Mouse (Mus musculus) adrenal gland, adult 2 months (tissue): ENCODE data around the gene Ticam1. TPM values are rescaled to one million over a fixed set of nuclear protein-coding genes. Genes with fewer than 3 reads are reported as not detected.

Source experiments
- microRNA-seq, 2 experiments: library from miRNA; unstranded; fragments of <30 nt; microRNA quantifications; one replicate each; pipeline ENCODE4 v1.2.0; 2021
- polyA plus RNA-seq: library from polyadenylated mRNA; depleted of rRNA; stranded (reverse); fragments of >200 nt; gene quantifications from 2 replicates; pipeline ENCODE4 v1.2.3, GENCODE M21; 2012; rRNA removed
- total RNA-seq, 2 experiments: library from RNA; stranded (reverse); gene quantifications; 2 replicates each; pipeline ENCODE4 v1.2.3; 2021

Ticam1 gene
- total and polyA plus RNA-seq, 3 experiments = 22.7 to 50.2 (median 29.4) TPM

Small RNA genes lying within 50 kb of the gene (microRNA-seq; reads per million reads assigned to microRNA genes)
- gene Mir7b = 3,641 to 4,631 reads per million in 2 experiments

Other genes starting within 250 kb of the Ticam1 start
- gene Sh3gl1, start 240.2 kb downstream of the Ticam1 start, total RNA-seq = 10 to 100 TPM; 41.3 to 44.0 TPM
- 66.4 and 70.6 TPM in 2 replicates for gene Sh3gl1, start 240.2 kb downstream of the Ticam1 start, polyA plus RNA-seq
- gene Chaf1a, start 236.3 kb downstream of the Ticam1 start, total RNA-seq = 1 to 10 TPM; 1.6 to 2.5 TPM
- 1.5 and 2.0 TPM in 2 replicates for gene Chaf1a, start 236.3 kb downstream of the Ticam1 start, polyA plus RNA-seq
- 10 to 100 TPM; 83.2 to 83.8 TPM for gene Ubxn6, start 201.8 kb downstream of the Ticam1 start, total RNA-seq
- 67.8 and 91.2 TPM in 2 replicates for gene Ubxn6, start 201.8 kb downstream of the Ticam1 start, polyA plus RNA-seq
- 10 to 100 TPM; 52.7 to 63.7 TPM for gene Hdgfl2, start 197.2 kb downstream of the Ticam1 start, total RNA-seq
- gene Hdgfl2, start 197.2 kb downstream of the Ticam1 start, polyA plus RNA-seq = 93.5 and 97.9 TPM in 2 replicates
- gene Plin4, start 167.0 kb downstream of the Ticam1 start, total RNA-seq = 100 to 1,000 TPM in 1 of 2 experiments, 10 to 100 TPM in 1; 92.6 to 121 TPM
- gene Plin4, start 167.0 kb downstream of the Ticam1 start, polyA plus RNA-seq = 100 and 184 TPM in 2 replicates
- 10 to 100 TPM; 59.5 to 71.9 TPM for gene Plin5, start 159.2 kb downstream of the Ticam1 start, total RNA-seq
- 42.9 and 91.7 TPM in 2 replicates for gene Plin5, start 159.2 kb downstream of the Ticam1 start, polyA plus RNA-seq
- gene Lrg1, start 154.8 kb downstream of the Ticam1 start, total RNA-seq = 10 to 100 TPM; 23.9 to 45.5 TPM
- gene Lrg1, start 154.8 kb downstream of the Ticam1 start, polyA plus RNA-seq = 134 and 212 TPM in 2 replicates
- gene Sema6b, start 136.4 kb downstream of the Ticam1 start, total RNA-seq = 10 to 100 TPM in 1 of 2 experiments, 1 to 10 TPM in 1; 6.3 to 10.2 TPM
- gene Sema6b, start 136.4 kb downstream of the Ticam1 start, polyA plus RNA-seq = 32.9 and 36.5 TPM in 2 replicates
- gene Tnfaip8l1, start 114.3 kb downstream of the Ticam1 start, total RNA-seq = 1 to 10 TPM; 2.0 to 2.4 TPM
- gene Tnfaip8l1, start 114.3 kb downstream of the Ticam1 start, polyA plus RNA-seq = 4.2 and 6.7 TPM in 2 replicates
- 10 to 100 TPM; 51.8 to 55.3 TPM for gene Mydgf, start 92.9 kb downstream of the Ticam1 start, total RNA-seq
- gene Mydgf, start 92.9 kb downstream of the Ticam1 start, polyA plus RNA-seq = 70.5 and 71.0 TPM in 2 replicates
- 10 to 100 TPM; 37.5 to 39.7 TPM for gene Dpp9, start 57.9 kb downstream of the Ticam1 start, total RNA-seq
- gene Dpp9, start 57.9 kb downstream of the Ticam1 start, polyA plus RNA-seq = 53.2 and 65.3 TPM in 2 replicates
- gene Fem1a, start 20.0 kb downstream of the Ticam1 start, total RNA-seq = 10 to 100 TPM; 27.0 to 32.4 TPM
- 44.6 and 46.9 TPM in 2 replicates for gene Fem1a, start 20.0 kb downstream of the Ticam1 start, polyA plus RNA-seq
- 100 to 1,000 TPM in 1 of 2 experiments, 10 to 100 TPM in 1; 65.9 to 101 TPM for gene Plin3, start 16.1 kb upstream of the Ticam1 start, total RNA-seq
- 43.9 and 51.8 TPM in 2 replicates for gene Plin3, start 16.1 kb upstream of the Ticam1 start, polyA plus RNA-seq
- gene Arrdc5, start 23.5 kb upstream of the Ticam1 start, total RNA-seq = not detected
- not detected in 2 replicates for gene Arrdc5, start 23.5 kb upstream of the Ticam1 start, polyA plus RNA-seq
- gene Uhrf1, start 26.5 kb upstream of the Ticam1 start, total RNA-seq = 1 to 10 TPM; 3.1 to 3.5 TPM
- 2.7 and 3.0 TPM in 2 replicates for gene Uhrf1, start 26.5 kb upstream of the Ticam1 start, polyA plus RNA-seq
- gene Kdm4b, start 49.3 kb upstream of the Ticam1 start, total RNA-seq = 10 to 100 TPM; 37.6 to 37.8 TPM
- gene Kdm4b, start 49.3 kb upstream of the Ticam1 start, polyA plus RNA-seq = 53.7 and 56.4 TPM in 2 replicates
- 100 to 1,000 TPM; 149 to 249 TPM for gene Ptprs, start 199.7 kb upstream of the Ticam1 start, total RNA-seq
- gene Ptprs, start 199.7 kb upstream of the Ticam1 start, polyA plus RNA-seq = 573 and 605 TPM in 2 replicates
- not detected for gene Znrf4, start 235.6 kb upstream of the Ticam1 start, total RNA-seq
- not detected in 2 replicates for gene Znrf4, start 235.6 kb upstream of the Ticam1 start, polyA plus RNA-seq